Mouse (Mus musculus): ENCODE measurements around the gene Hbp1. TPM values are rescaled to one million over a fixed set of nuclear protein-coding genes. Genes with fewer than 3 reads are reported as not detected.
A peak's percentile ranks its signal among the peaks of the same experiment; 100 is the strongest.

The Hbp1 gene
- polyA plus RNA-seq, 1 experiment from 2014 or later: 116 TPM

GRCm38 (mm10) chr12:31984664-31985063, 34.3 kb upstream of the Hbp1 start:
- Histone ChIP-seq H3K4me2 (ENCODE audit: low read depth, low read length) (no peak overlapping the region), H3K36me3 (ENCODE audit: control insufficient read depth, insufficient read depth, low read length) (no peaks in the 10 kb centered on the region), H3K4me3 (ENCODE audit: low read depth, low read length) (no peak overlapping the region), H3K4me1 (ENCODE audit: control insufficient read depth, insufficient read depth, low read length) (no peaks in the 10 kb centered on the region), H3K9ac (ENCODE audit: low read depth, low read length) (no peak overlapping the region), H3K27me3 (replicated peaks; ENCODE audit: control insufficient read depth, insufficient read depth, low read length) (no peaks in the 10 kb centered on the region), H3K27ac (replicated peaks; ENCODE audit: low read depth, low read length) (no peak overlapping the region), H3K9me3 (ENCODE audit: control insufficient read depth, low read length) (no peaks in the 10 kb centered on the region)
- DNase-seq (ENCODE audit: low spot score) (no peak), ATAC-seq (ENCODE audit: low read depth) (no peak)
- 46% methylated on average over 12 of the region's 12 CpGs for WGBS

GRCm38 (mm10) chr12:31984206-31984605, 33.9 kb upstream of the Hbp1 start:
- Histone ChIP-seq H3K27ac (replicated peaks; ENCODE audit: low read depth, low read length) (no peak overlapping the region), H3K4me2 (ENCODE audit: low read depth, low read length) (no peak overlapping the region), H3K4me3 (ENCODE audit: low read depth, low read length) (no peak overlapping the region), H3K4me1 (ENCODE audit: control insufficient read depth, insufficient read depth, low read length) (no peaks in the 10 kb centered on the region), H3K9me3 (ENCODE audit: control insufficient read depth, low read length) (no peaks in the 10 kb centered on the region), H3K36me3 (ENCODE audit: control insufficient read depth, insufficient read depth, low read length) (no peaks in the 10 kb centered on the region), H3K9ac (ENCODE audit: low read depth, low read length) (no peak overlapping the region), H3K27me3 (replicated peaks; ENCODE audit: control insufficient read depth, insufficient read depth, low read length) (no peaks in the 10 kb centered on the region)
- no peak for ATAC-seq (ENCODE audit: low read depth)
- no peak for DNase-seq (ENCODE audit: low spot score)
- WGBS: 56% methylated on average over 2 of the region's 2 CpGs

GRCm38 (mm10) chr12:31983769-31984168, 33.4 kb upstream of the Hbp1 start:
- no peak for DNase-seq (ENCODE audit: low spot score)
- no peak overlapping the region for H3K9ac ChIP-seq (ENCODE audit: low read depth, low read length)
- no peak overlapping the region for H3K4me3 ChIP-seq (ENCODE audit: low read depth, low read length)
- H3K4me1 ChIP-seq (ENCODE audit: control insufficient read depth, insufficient read depth, low read length): no peaks in the 10 kb centered on the region
- H3K27ac ChIP-seq (replicated peaks; ENCODE audit: low read depth, low read length): no peak overlapping the region
- no peak for ATAC-seq (ENCODE audit: low read depth)
- no peaks in the 10 kb centered on the region for H3K36me3 ChIP-seq (ENCODE audit: control insufficient read depth, insufficient read depth, low read length)
- no peaks in the 10 kb centered on the region for H3K9me3 ChIP-seq (ENCODE audit: control insufficient read depth, low read length)
- no peaks in the 10 kb centered on the region for H3K27me3 ChIP-seq (replicated peaks; ENCODE audit: control insufficient read depth, insufficient read depth, low read length)
- no peak overlapping the region for H3K4me2 ChIP-seq (ENCODE audit: low read depth, low read length)
- WGBS: 59% methylated on average over 6 of the region's 6 CpGs

- Histone ChIP-seq H3K27me3 (replicated peaks; ENCODE audit: control insufficient read depth, insufficient read depth, low read length) (no peaks in the 10 kb centered on the region), H3K4me1 (ENCODE audit: control insufficient read depth, insufficient read depth, low read length) (no peaks in the 10 kb centered on the region), H3K27ac (replicated peaks; ENCODE audit: low read depth, low read length) (no peak overlapping the region), H3K36me3 (ENCODE audit: control insufficient read depth, insufficient read depth, low read length) (no peaks in the 10 kb centered on the region), H3K4me3 (ENCODE audit: low read depth, low read length) (no peak overlapping the region), H3K4me2 (ENCODE audit: low read depth, low read length) (no peak overlapping the region), H3K9me3 (ENCODE audit: control insufficient read depth, low read length) (no peaks in the 10 kb centered on the region), H3K9ac (ENCODE audit: low read depth, low read length) (no peak overlapping the region)
- DNase-seq (ENCODE audit: low spot score): no peak
- 58% methylated on average over 7 of the region's 7 CpGs for WGBS
- 0 out of 2 replicates have a peak, but pooled peaks have one; percentile 44 for ATAC-seq (ENCODE audit: low read depth)
Observed at GRCm38 (mm10) chr12:31983238-31983637, 32.9 kb upstream of the Hbp1 start.

- 53% methylated on average over 12 of the region's 12 CpGs for WGBS
- Histone ChIP-seq H3K27ac (replicated peaks; ENCODE audit: low read depth, low read length) (no peak overlapping the region), H3K9me3 (ENCODE audit: control insufficient read depth, low read length) (no peaks in the 10 kb centered on the region), H3K9ac (ENCODE audit: low read depth, low read length) (no peak overlapping the region), H3K4me2 (ENCODE audit: low read depth, low read length) (no peak overlapping the region), H3K4me1 (ENCODE audit: control insufficient read depth, insufficient read depth, low read length) (no peaks in the 10 kb centered on the region), H3K36me3 (ENCODE audit: control insufficient read depth, insufficient read depth, low read length) (no peaks in the 10 kb centered on the region), H3K27me3 (replicated peaks; ENCODE audit: control insufficient read depth, insufficient read depth, low read length) (no peaks in the 10 kb centered on the region), H3K4me3 (ENCODE audit: low read depth, low read length) (no peak overlapping the region)
- no peak for ATAC-seq (ENCODE audit: low read depth)
- peak; percentile 11 for DNase-seq (ENCODE audit: low spot score)
Observed at GRCm38 (mm10) chr12:31977613-31978195, 27.4 kb upstream of the Hbp1 start.

GRCm38 (mm10) chr12:31976544-31976943, 26.2 kb upstream of the Hbp1 start:
- DNase-seq (ENCODE audit: low spot score) (peak; percentile 34), ATAC-seq (ENCODE audit: low read depth) (peak; percentile 58; the same call in 1 of the 2 replicates)
- no peak overlapping the region for H3K9ac ChIP-seq (ENCODE audit: low read depth, low read length)
- no peak overlapping the region for H3K4me3 ChIP-seq (ENCODE audit: low read depth, low read length)
- 51% methylated on average over 7 of the region's 7 CpGs for WGBS
- no peak overlapping the region for H3K27ac ChIP-seq (replicated peaks; ENCODE audit: low read depth, low read length)
- H3K36me3 ChIP-seq (ENCODE audit: control insufficient read depth, insufficient read depth, low read length): no peaks in the 10 kb centered on the region
- H3K9me3 ChIP-seq (ENCODE audit: control insufficient read depth, low read length): no peaks in the 10 kb centered on the region
- no peaks in the 10 kb centered on the region for H3K27me3 ChIP-seq (replicated peaks; ENCODE audit: control insufficient read depth, insufficient read depth, low read length)
- H3K4me2 ChIP-seq (ENCODE audit: low read depth, low read length): no peak overlapping the region
- H3K4me1 ChIP-seq (ENCODE audit: control insufficient read depth, insufficient read depth, low read length): no peaks in the 10 kb centered on the region

- DNase-seq (ENCODE audit: low spot score) (peak; percentile 93), ATAC-seq (ENCODE audit: low read depth) (peak; percentile 94)
- Histone ChIP-seq H3K9ac (ENCODE audit: low read depth, low read length) (no peak overlapping the region), H3K27ac (replicated peaks; ENCODE audit: low read depth, low read length) (no peak overlapping the region), H3K9me3 (ENCODE audit: control insufficient read depth, low read length) (no peaks in the 10 kb centered on the region), H3K4me3 (ENCODE audit: low read depth, low read length) (no peak overlapping the region), H3K4me2 (ENCODE audit: low read depth, low read length) (no peak overlapping the region), H3K27me3 (replicated peaks; ENCODE audit: control insufficient read depth, insufficient read depth, low read length) (no peaks in the 10 kb centered on the region), H3K4me1 (ENCODE audit: control insufficient read depth, insufficient read depth, low read length) (no peaks in the 10 kb centered on the region), H3K36me3 (ENCODE audit: control insufficient read depth, insufficient read depth, low read length) (no peaks in the 10 kb centered on the region)
- 61% methylated on average over 13 of the region's 13 CpGs for WGBS
Observed at GRCm38 (mm10) chr12:31973473-31974172, 23.3 kb upstream of the Hbp1 start.

GRCm38 (mm10) chr12:31971547-31971946, 21.2 kb upstream of the Hbp1 start:
- ATAC-seq (ENCODE audit: low read depth) (no peak), DNase-seq (ENCODE audit: low spot score) (no peak)
- 75% methylated on average over 8 of the region's 8 CpGs for WGBS
- no peak overlapping the region for H3K4me2 ChIP-seq (ENCODE audit: low read depth, low read length)
- no peaks in the 10 kb centered on the region for H3K4me1 ChIP-seq (ENCODE audit: control insufficient read depth, insufficient read depth, low read length)
- H3K9me3 ChIP-seq (ENCODE audit: control insufficient read depth, low read length): no peaks in the 10 kb centered on the region
- no peak overlapping the region for H3K9ac ChIP-seq (ENCODE audit: low read depth, low read length)
- no peaks in the 10 kb centered on the region for H3K27me3 ChIP-seq (replicated peaks; ENCODE audit: control insufficient read depth, insufficient read depth, low read length)
- H3K4me3 ChIP-seq (ENCODE audit: low read depth, low read length): no peak overlapping the region
- no peak overlapping the region for H3K27ac ChIP-seq (replicated peaks; ENCODE audit: low read depth, low read length)
- H3K36me3 ChIP-seq (ENCODE audit: control insufficient read depth, insufficient read depth, low read length): no peaks in the 10 kb centered on the region

- no peak for DNase-seq (ENCODE audit: low spot score)
- no peaks in the 10 kb centered on the region for H3K36me3 ChIP-seq (ENCODE audit: control insufficient read depth, insufficient read depth, low read length)
- no peaks in the 10 kb centered on the region for H3K27me3 ChIP-seq (replicated peaks; ENCODE audit: control insufficient read depth, insufficient read depth, low read length)
- H3K27ac ChIP-seq (replicated peaks; ENCODE audit: low read depth, low read length): no peak overlapping the region
- H3K4me3 ChIP-seq (ENCODE audit: low read depth, low read length): no peak overlapping the region
- no peak overlapping the region for H3K9ac ChIP-seq (ENCODE audit: low read depth, low read length)
- ATAC-seq (ENCODE audit: low read depth): no peak
- H3K4me1 ChIP-seq (ENCODE audit: control insufficient read depth, insufficient read depth, low read length): no peaks in the 10 kb centered on the region
- no peak overlapping the region for H3K4me2 ChIP-seq (ENCODE audit: low read depth, low read length)
- WGBS: 21% methylated on average over 1 of the region's 1 CpGs
- H3K9me3 ChIP-seq (ENCODE audit: control insufficient read depth, low read length): no peaks in the 10 kb centered on the region
Observed at GRCm38 (mm10) chr12:31969111-31969510, 18.8 kb upstream of the Hbp1 start.

All from embryonic facial prominence, embryonic 14.5 days (tissue).